ENCODE assay signal across 18 mouse cellular contexts in the genomic region with DNA sequence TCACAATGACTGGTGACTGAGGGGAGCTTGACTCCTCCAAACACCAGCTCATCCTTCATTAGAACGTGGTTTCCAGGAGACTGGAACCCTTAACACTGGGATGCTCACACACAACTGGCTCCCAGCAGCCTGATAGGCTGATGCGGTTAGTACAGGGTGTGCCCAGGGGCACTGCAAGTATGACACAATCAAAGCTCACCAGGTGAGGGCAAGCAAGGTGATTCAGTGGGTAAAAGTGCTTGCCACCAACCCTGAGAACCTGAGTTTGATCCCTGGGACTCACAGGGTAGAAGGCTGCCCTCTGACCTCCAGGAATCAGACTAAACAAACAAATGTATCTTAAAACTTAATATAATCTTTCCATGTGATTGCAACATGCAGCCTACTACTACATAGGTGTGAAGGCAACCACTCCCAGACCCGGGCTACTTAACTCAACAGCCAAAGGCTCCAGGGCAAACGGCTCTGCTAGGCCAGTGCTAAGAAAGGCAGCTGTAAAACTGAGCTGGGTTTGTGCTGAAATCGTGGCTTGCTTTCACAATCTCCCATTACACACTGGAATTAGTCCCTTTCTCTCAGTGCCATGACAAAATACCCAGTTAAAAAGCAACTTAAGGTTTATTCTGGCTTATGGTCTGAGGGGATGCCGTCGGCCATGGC.
DNase-seq lines count a peak whose midpoint lies in the region; ATAC-seq and TF ChIP-seq lines count a peak whose summit lies in the region.
"Had no signal": no experiment of that assay in that cellular context is flagged by ENCODE, and none has a peak within 500 bp of the region (broad histone marks: within the 10 kb centered on the region; RNA-seq: fewer than 3 reads in every experiment).

No protein-coding gene starts in this region.

- no peaks in the 10 kb centered on the region for H3K9me3 ChIP-seq in liver, postnatal 0 days (ENCODE audit: low read length)
- no peaks in the 10 kb centered on the region for H3K9me3 ChIP-seq in liver, embryonic 11.5 days (ENCODE audit: control insufficient read depth, low read length)
- H3K9me3 ChIP-seq in forebrain, postnatal 0 days (ENCODE audit: low read length): no peaks in the 10 kb centered on the region
- H3K9me3 ChIP-seq in midbrain, postnatal 0 days (ENCODE audit: low read length): no peaks in the 10 kb centered on the region
- H3K9me3 ChIP-seq: embryonic facial prominence, embryonic 15.5 days; heart, embryonic 12.5 days; limb, embryonic 13.5 days; liver, embryonic 15.5 days had no signal

- TF ChIP-seq EP300 in liver, postnatal 0 days (IDR thresholded peaks at IDR 0.05; ENCODE audit: low read depth): no peak

- no peak for DNase-seq in liver, postnatal 0 days
- DNase-seq in liver, embryonic 11.5 days (ENCODE audit: low spot score): no peak
- peak; percentile 97 for DNase-seq in fat pad, adult 2 months (ENCODE audit: extremely low read depth, low read depth, low spot score)
- no peak for DNase-seq in forebrain, postnatal 0 days
- no peak for DNase-seq in midbrain, postnatal 0 days (ENCODE audit: low spot score)
- no peak for DNase-seq in retina, postnatal 1 day
- no peak for DNase-seq in cerebellum, adult 9-11 months
- DNase-seq: gastrocnemius, postnatal 10 days; kidney, adult 11 months; kidney, postnatal 10 days; lung, postnatal 10 days; right cerebral cortex, postnatal 14 days; thymus, postnatal 14 days had no signal

- peak overlapping the region; percentile 16; the same call in 1 of the 2 replicates for H3K27ac ChIP-seq in liver, postnatal 0 days (ENCODE audit: low read depth)
- no peak overlapping the region for H3K27ac ChIP-seq in liver, embryonic 11.5 days (ENCODE audit: low read depth, low read length)
- peak overlapping the region; percentile 78 for H3K27ac ChIP-seq in forebrain, postnatal 0 days (ENCODE audit: low read depth, low read length)
- 0 out of 2 replicates have a peak overlapping the region, but pooled peaks have one; percentile 40 for H3K27ac ChIP-seq in midbrain, postnatal 0 days (ENCODE audit: low read depth, low read length)
- H3K27ac ChIP-seq: embryonic facial prominence, embryonic 15.5 days; limb, embryonic 13.5 days; liver, embryonic 15.5 days had no signal

- no peak for TF ChIP-seq CTCF in liver, postnatal 0 days (IDR thresholded peaks at IDR 0.05; ENCODE audit: low read depth)
- TF ChIP-seq CTCF in forebrain, postnatal 0 days (IDR thresholded peaks at IDR 0.05; ENCODE audit: low read depth): no peak
- TF ChIP-seq CTCF in midbrain, postnatal 0 days (IDR thresholded peaks at IDR 0.05): no peak

- H3K4me2 ChIP-seq in liver, postnatal 0 days (ENCODE audit: low read depth, low read length): no peak overlapping the region
- no peak overlapping the region for H3K4me2 ChIP-seq in liver, embryonic 11.5 days
- no peak overlapping the region for H3K4me2 ChIP-seq in forebrain, postnatal 0 days (ENCODE audit: low read depth)
- no peak overlapping the region for H3K4me2 ChIP-seq in midbrain, postnatal 0 days (ENCODE audit: low read depth, low read length, poor library complexity, severe bottlenecking)
- H3K4me2 ChIP-seq: embryonic facial prominence, embryonic 15.5 days; heart, embryonic 12.5 days; limb, embryonic 13.5 days; liver, embryonic 15.5 days had no signal

- peaks cover 7% of the 10 kb centered on the region for H3K4me1 ChIP-seq in liver, postnatal 0 days (ENCODE audit: insufficient read depth)
- H3K4me1 ChIP-seq in liver, embryonic 11.5 days (replicated peaks; ENCODE audit: control insufficient read depth, insufficient read depth, low read length): no peaks in the 10 kb centered on the region
- H3K4me1 ChIP-seq in forebrain, postnatal 0 days (ENCODE audit: insufficient read depth): peaks cover 25% of the 10 kb centered on the region
- peaks cover 12% of the 10 kb centered on the region for H3K4me1 ChIP-seq in midbrain, postnatal 0 days (ENCODE audit: insufficient read depth, low read length)
- H3K4me1 ChIP-seq: heart, embryonic 12.5 days had no signal

- 64% methylated on average over 7 of the region's 7 CpGs for WGBS in liver, postnatal 0 days (ENCODE audit: insufficient replicate concordance)
- 81% methylated on average over 7 of the region's 7 CpGs for WGBS in liver, embryonic 11.5 days
- 83% methylated on average over 7 of the region's 7 CpGs for WGBS in forebrain, postnatal 0 days
- WGBS in midbrain, postnatal 0 days: 85% methylated on average over 7 of the region's 7 CpGs

- no peak overlapping the region; the same call in 1 of the 2 replicates for H3K9ac ChIP-seq in liver, postnatal 0 days (replicated peaks)
- no peak overlapping the region for H3K9ac ChIP-seq in liver, embryonic 11.5 days (ENCODE audit: low read depth, low read length)
- H3K9ac ChIP-seq in forebrain, postnatal 0 days: no peak overlapping the region
- H3K9ac ChIP-seq in midbrain, postnatal 0 days (replicated peaks; ENCODE audit: low read length, poor library complexity, severe bottlenecking): no peak overlapping the region
- H3K9ac ChIP-seq: embryonic facial prominence, embryonic 15.5 days; heart, embryonic 12.5 days; limb, embryonic 13.5 days; liver, embryonic 15.5 days had no signal

- H3K4me3 ChIP-seq in liver, postnatal 0 days (ENCODE audit: low read depth, low read length): no peak overlapping the region
- H3K4me3 ChIP-seq in liver, embryonic 11.5 days (ENCODE audit: low read depth, low read length): no peak overlapping the region
- H3K4me3 ChIP-seq in forebrain, postnatal 0 days (ENCODE audit: low read depth, low read length): no peak overlapping the region
- H3K4me3 ChIP-seq in midbrain, postnatal 0 days (ENCODE audit: low read depth, low read length): no peak overlapping the region
- H3K4me3 ChIP-seq: embryonic facial prominence, embryonic 15.5 days; heart, embryonic 12.5 days; limb, embryonic 13.5 days; liver, embryonic 15.5 days had no signal

- H3K27me3 ChIP-seq in liver, postnatal 0 days (ENCODE audit: insufficient read depth, low read length): no peaks in the 10 kb centered on the region
- no peaks in the 10 kb centered on the region for H3K27me3 ChIP-seq in liver, embryonic 11.5 days (replicated peaks; ENCODE audit: control insufficient read depth, insufficient read depth, low read length)
- H3K27me3 ChIP-seq in forebrain, postnatal 0 days (ENCODE audit: insufficient read depth, low read length): no peaks in the 10 kb centered on the region
- H3K27me3 ChIP-seq in midbrain, postnatal 0 days (ENCODE audit: insufficient read depth, low read length): no peaks in the 10 kb centered on the region
- H3K27me3 ChIP-seq: embryonic facial prominence, embryonic 15.5 days; heart, embryonic 12.5 days; limb, embryonic 13.5 days; liver, embryonic 15.5 days had no signal

- peaks cover 2% of the 10 kb centered on the region; the same call in 1 of the 2 replicates for H3K36me3 ChIP-seq in liver, postnatal 0 days (replicated peaks; ENCODE audit: insufficient read depth, low read length)
- no peaks in the 10 kb centered on the region for H3K36me3 ChIP-seq in liver, embryonic 11.5 days (ENCODE audit: control insufficient read depth, insufficient read depth, low read length)
- H3K36me3 ChIP-seq in forebrain, postnatal 0 days (ENCODE audit: insufficient read depth): no peaks in the 10 kb centered on the region
- no peaks in the 10 kb centered on the region for H3K36me3 ChIP-seq in midbrain, postnatal 0 days (ENCODE audit: insufficient read depth, low read length)
- H3K36me3 ChIP-seq: embryonic facial prominence, embryonic 15.5 days; heart, embryonic 12.5 days had no signal

- ATAC-seq in liver, postnatal 0 days: no peak
- no peak for ATAC-seq in liver, embryonic 11.5 days (replicated peaks; ENCODE audit: low FRiP score)
- no peak for ATAC-seq in forebrain, postnatal 0 days
- no peak for ATAC-seq in midbrain, postnatal 0 days (ENCODE audit: low FRiP score)
- ATAC-seq: CD4-positive, CD25-positive, alpha-beta regulatory T cell, adult 4 months had no signal
